Mouse (Mus musculus) limb, embryonic 11.5 days (tissue): ENCODE data around the gene Gimap4. TPM values are rescaled to one million over a fixed set of nuclear protein-coding genes. Genes with fewer than 3 reads are reported as not detected.

Experiments
- ATAC-seq: fragments of 200-750 bp; cut with Nextera tagmentation; 2 replicates; pipeline ENCODE4 v1.8.0; 2017; ENCODE audit warnings: low read depth; ENCODE audit not compliant: insufficient number of reproducible peaks, low FRiP score, low TSS enrichment
- DNase-seq: peaks from one replicate; pipeline ENCODE4 v3.0.0-alpha.2; 2015; ENCODE audit warnings: low spot score
- H3K27ac ChIP-seq: fragments of 300-500 bp; sonication (generic); replicated peaks from 2 replicates; pipeline ENCODE4 v1.5.1; 2014; ENCODE audit warnings: low read depth, mild to moderate bottlenecking, low read length
- H3K27me3 ChIP-seq: fragments of 300-500 bp; sonication (generic); 2 replicates; pipeline ENCODE4 v1.6.1; 2014; ENCODE audit warnings: mild to moderate bottlenecking, low read length, mixed read lengths; ENCODE audit not compliant: control insufficient read depth, insufficient read depth
- H3K36me3 ChIP-seq: fragments of 300-500 bp; sonication (generic); 2 replicates; pipeline ENCODE4 v1.6.1; 2014; ENCODE audit warnings: mild to moderate bottlenecking, low read length, moderate library complexity, mixed read lengths; ENCODE audit not compliant: control insufficient read depth, insufficient read depth
- H3K4me1 ChIP-seq: fragments of 300-500 bp; sonication (generic); 2 replicates; pipeline ENCODE4 v1.6.1; 2014; ENCODE audit warnings: low read length, mixed read lengths; ENCODE audit not compliant: control insufficient read depth, insufficient read depth
- H3K4me2 ChIP-seq: fragments of 300-500 bp; sonication (generic); 2 replicates; pipeline ENCODE4 v1.6.1; 2014; ENCODE audit warnings: low read depth, mild to moderate bottlenecking, moderate library complexity; ENCODE audit not compliant: severe bottlenecking
- H3K4me3 ChIP-seq: fragments of 300-500 bp; sonication (generic); 2 replicates; pipeline ENCODE4 v1.5.1; 2014; ENCODE audit warnings: low read depth, low read length
- H3K9ac ChIP-seq: fragments of 300-500 bp; sonication (generic); 2 replicates; pipeline ENCODE4 v1.6.1; 2014; ENCODE audit warnings: mild to moderate bottlenecking, low read length
- H3K9me3 ChIP-seq: fragments of 300-500 bp; sonication (generic); 2 replicates; pipeline ENCODE4 v1.6.1; 2016; ENCODE audit warnings: low read length; ENCODE audit not compliant: control insufficient read depth
- WGBS: fragments of 180-500 bp; shearing (Covaris S2); extraction: QIAGEN DNeasy Blood & Tissue Kit; methylation state at CpG from one replicate; pipeline ENCODE4 v1.1.7; 2014; 5-methylcytosine and 5-hydroxymethylcytosine counted together
- polyA plus RNA-seq: library from polyadenylated mRNA; unstranded; fragments of >200 nt; fragmentation: Nextera tagmentation; extraction: Ambion mirVana; gene quantifications from 2 replicates; pipeline ENCODE4 v1.2.1, GENCODE M21; 2014

Gene Gimap4
- polyA plus RNA-seq, 1 experiment from 2014 or later = 10.8 TPM

GRCm38 (mm10) chr6:48668022-48668421 is 16.3 kb upstream of the Gimap4 start:
- Histone ChIP-seq H3K27me3 (no peaks in the 10 kb centered on the region), H3K36me3 (no peaks in the 10 kb centered on the region)

GRCm38 (mm10) chr6:48669446-48669969 is 14.8 kb upstream of the Gimap4 start:
- H3K4me1 ChIP-seq = no peaks in the 10 kb centered on the region
- ATAC-seq (no peak), DNase-seq (no peak)
- 66% methylated on average over 2 of the region's 2 CpGs for WGBS
- H3K27me3 ChIP-seq = no peaks in the 10 kb centered on the region
- H3K9me3 ChIP-seq = no peaks in the 10 kb centered on the region
- H3K9ac ChIP-seq = no peak overlapping the region
- H3K36me3 ChIP-seq = no peaks in the 10 kb centered on the region
- H3K4me2 ChIP-seq = no peak overlapping the region
- H3K4me3 ChIP-seq = no peak overlapping the region
- no peak overlapping the region for H3K27ac ChIP-seq

More at GRCm38 (mm10) chr6:48668022-48668421, 16.3 kb upstream of the Gimap4 start:
- no peak overlapping the region for H3K4me2 ChIP-seq
- no peak overlapping the region for H3K4me3 ChIP-seq
- no peak overlapping the region for H3K27ac ChIP-seq
- H3K4me1 ChIP-seq = no peaks in the 10 kb centered on the region
- ATAC-seq (no peak), DNase-seq (no peak)
- H3K9ac ChIP-seq = no peak overlapping the region
- H3K9me3 ChIP-seq = no peaks in the 10 kb centered on the region

- H3K9ac ChIP-seq = no peak overlapping the region
- no peaks in the 10 kb centered on the region; the same call in 1 of the 2 replicates for H3K4me1 ChIP-seq
- no peaks in the 10 kb centered on the region for H3K36me3 ChIP-seq
- WGBS = 91% methylated on average over 9 of the region's 9 CpGs
- ATAC-seq (no peak), DNase-seq (no peak)
- no peaks in the 10 kb centered on the region for H3K9me3 ChIP-seq
- H3K27ac ChIP-seq = no peak overlapping the region
- no peaks in the 10 kb centered on the region for H3K27me3 ChIP-seq
- H3K4me2 ChIP-seq = no peak overlapping the region
- no peak overlapping the region for H3K4me3 ChIP-seq
These were observed 9.9 kb upstream of the Gimap4 start for GRCm38 (mm10) chr6:48674291-48675058.

- no peaks in the 10 kb centered on the region for H3K9me3 ChIP-seq
- no peak overlapping the region for H3K9ac ChIP-seq
- DNase-seq (no peak), ATAC-seq (no peak)
- H3K27ac ChIP-seq = no peak overlapping the region
- H3K4me1 ChIP-seq = no peaks in the 10 kb centered on the region; the same call in 1 of the 2 replicates
- WGBS = 52% methylated on average over 10 of the region's 10 CpGs
- H3K4me3 ChIP-seq = no peak overlapping the region
- H3K36me3 ChIP-seq = no peaks in the 10 kb centered on the region
- no peaks in the 10 kb centered on the region for H3K27me3 ChIP-seq
- peak overlapping the region; percentile 21; the same call in 1 of the 2 replicates for H3K4me2 ChIP-seq
These were observed 8.9 kb upstream of the Gimap4 start for GRCm38 (mm10) chr6:48675400-48675930.

GRCm38 (mm10) chr6:48675931-48676859 is 8.2 kb upstream of the Gimap4 start, which contains the start of gene Gimap9:
TSS of gene Gimap9 (plus strand) at chr6:48676129.
- ATAC-seq (no peak), DNase-seq (peak; percentile 39)
- no peak within 1 kb of the TSS for H3K9ac ChIP-seq
- no peaks in the 10 kb centered on the region for H3K27me3 ChIP-seq
- 32% methylated on average over 12 of the region's 13 CpGs for WGBS
- H3K9me3 ChIP-seq = no peaks in the 10 kb centered on the region
- H3K4me3 ChIP-seq = no peak within 1 kb of the TSS
- H3K36me3 ChIP-seq = no peaks in the 10 kb centered on the region
- H3K4me1 ChIP-seq = no peaks in the 10 kb centered on the region; the same call in 1 of the 2 replicates
- H3K4me2 ChIP-seq = peak within 1 kb of the TSS; percentile 21; the same call in 1 of the 2 replicates
- no peak within 1 kb of the TSS for H3K27ac ChIP-seq

GRCm38 (mm10) chr6:48676860-48677415 is 7.4 kb upstream of the Gimap4 start:
- Histone ChIP-seq H3K27ac (no peak overlapping the region), H3K4me3 (no peak overlapping the region), H3K9me3 (no peaks in the 10 kb centered on the region), H3K4me1 (no peaks in the 10 kb centered on the region; the same call in 1 of the 2 replicates), H3K9ac (no peak overlapping the region), H3K4me2 (no peak overlapping the region), H3K36me3 (no peaks in the 10 kb centered on the region), H3K27me3 (no peaks in the 10 kb centered on the region)
- WGBS = 82% methylated on average over 5 of the region's 5 CpGs
- no peak for ATAC-seq
- no peak for DNase-seq

GRCm38 (mm10) chr6:48677492-48678345 is 6.6 kb upstream of the Gimap4 start:
- H3K27me3 ChIP-seq = no peaks in the 10 kb centered on the region
- H3K4me1 ChIP-seq = no peaks in the 10 kb centered on the region; the same call in 1 of the 2 replicates
- no peaks in the 10 kb centered on the region for H3K36me3 ChIP-seq
- ATAC-seq (no peak), DNase-seq (no peak)
- no peak overlapping the region for H3K4me3 ChIP-seq
- WGBS = 91% methylated on average over 17 of the region's 17 CpGs
- H3K4me2 ChIP-seq = no peak overlapping the region
- no peak overlapping the region for H3K9ac ChIP-seq
- H3K9me3 ChIP-seq = no peaks in the 10 kb centered on the region
- no peak overlapping the region for H3K27ac ChIP-seq
